Mouse (Mus musculus) kidney, embryonic 15.5 days (tissue): ENCODE data around the gene Slc25a27. TPM values are rescaled to one million over a fixed set of nuclear protein-coding genes. Genes with fewer than 3 reads are reported as not detected.

Experiments
- ATAC-seq: fragments of 200-750 bp; cut with Nextera tagmentation; replicated peaks from 2 replicates; pipeline ENCODE4 v1.8.0; 2017; ENCODE audit warnings: moderate TSS enrichment; ENCODE audit not compliant: low FRiP score
- H3K27ac ChIP-seq: fragments of 300-500 bp; sonication (generic); 2 replicates; pipeline ENCODE4 v1.5.1; 2015; ENCODE audit warnings: mild to moderate bottlenecking, inconsistent platforms
- H3K27me3 ChIP-seq: fragments of 300-500 bp; sonication (generic); 2 replicates; pipeline ENCODE4 v1.6.1; 2015; ENCODE audit warnings: inconsistent platforms
- H3K36me3 ChIP-seq: fragments of 300-500 bp; sonication (generic); 2 replicates; pipeline ENCODE4 v1.6.1; 2015; ENCODE audit warnings: inconsistent platforms
- H3K4me1 ChIP-seq: fragments of 300-500 bp; sonication (generic); 2 replicates; pipeline ENCODE4 v1.6.1; 2015; ENCODE audit warnings: inconsistent platforms
- H3K4me2 ChIP-seq: fragments of 300-500 bp; sonication (generic); 2 replicates; pipeline ENCODE4 v1.6.1; 2015; ENCODE audit warnings: moderate library complexity, mild to moderate bottlenecking, inconsistent platforms
- H3K4me3 ChIP-seq: fragments of 300-500 bp; sonication (generic); replicated peaks from 2 replicates; pipeline ENCODE4 v1.5.1; 2015; ENCODE audit warnings: mild to moderate bottlenecking, inconsistent platforms
- H3K9ac ChIP-seq: fragments of 300-500 bp; sonication (generic); 2 replicates; pipeline ENCODE4 v1.6.1; 2015; ENCODE audit warnings: mild to moderate bottlenecking, inconsistent platforms
- H3K9me3 ChIP-seq: fragments of 300-500 bp; sonication (generic); replicated peaks from 2 replicates; pipeline ENCODE4 v1.6.1; 2016; ENCODE audit warnings: inconsistent platforms
- WGBS: fragments of 180-500 bp; shearing (Covaris S2); methylation state at CpG from one replicate; pipeline ENCODE4 v1.1.7; 2015; ENCODE audit warnings: mixed read lengths; 5-methylcytosine and 5-hydroxymethylcytosine counted together
- polyA plus RNA-seq: library from polyadenylated mRNA; unstranded; fragments of >200 nt; fragmentation: Nextera tagmentation; extraction: Ambion mirVana; gene quantifications from 2 replicates; pipeline ENCODE4 v1.2.1, GENCODE M21; 2015

Gene Slc25a27
- polyA plus RNA-seq, 1 experiment from 2014 or later, result 22.6 TPM

GRCm38 (mm10) chr17:43606704-43607103 lies 60.3 kb downstream of the Slc25a27 start:
- no peak for ATAC-seq
- H3K4me2 ChIP-seq, result no peak overlapping the region
- 17% methylated on average over 3 of the region's 3 CpGs for WGBS

GRCm38 (mm10) chr17:43598706-43599105 lies 68.3 kb downstream of the Slc25a27 start:
- WGBS, result 72% methylated on average over 4 of the region's 4 CpGs
- no peak for ATAC-seq

More at GRCm38 (mm10) chr17:43606704-43607103, 60.3 kb downstream of the Slc25a27 start:
- H3K4me3 ChIP-seq, result no peak overlapping the region
- no peaks in the 10 kb centered on the region for H3K9me3 ChIP-seq
- H3K4me1 ChIP-seq, result no peaks in the 10 kb centered on the region
- H3K27ac ChIP-seq, result no peak overlapping the region
- H3K36me3 ChIP-seq, result peaks cover 11% of the 10 kb centered on the region
- no peaks in the 10 kb centered on the region for H3K27me3 ChIP-seq
- no peak overlapping the region for H3K9ac ChIP-seq

GRCm38 (mm10) chr17:43597742-43598141 lies 69.3 kb downstream of the Slc25a27 start:
- 94% methylated on average over 2 of the region's 2 CpGs for WGBS
- Histone ChIP-seq H3K4me3 (no peak overlapping the region), H3K27ac (no peak overlapping the region)

More at GRCm38 (mm10) chr17:43598706-43599105, 68.3 kb downstream of the Slc25a27 start:
- H3K9me3 ChIP-seq, result no peaks in the 10 kb centered on the region
- no peak overlapping the region for H3K4me2 ChIP-seq
- no peak overlapping the region for H3K27ac ChIP-seq
- no peaks in the 10 kb centered on the region for H3K27me3 ChIP-seq
- no peak overlapping the region for H3K9ac ChIP-seq
- no peaks in the 10 kb centered on the region for H3K4me1 ChIP-seq
- no peak overlapping the region for H3K4me3 ChIP-seq
- H3K36me3 ChIP-seq, result peaks cover 16% of the 10 kb centered on the region; the same call in 1 of the 2 replicates

GRCm38 (mm10) chr17:43592296-43593291 lies 74.4 kb downstream of the Slc25a27 start:
- H3K9ac ChIP-seq, result no peak overlapping the region
- H3K4me3 ChIP-seq, result no peak overlapping the region
- no peaks in the 10 kb centered on the region for H3K9me3 ChIP-seq
- no peaks in the 10 kb centered on the region for H3K4me1 ChIP-seq
- 82% methylated on average over 21 of the region's 21 CpGs for WGBS
- H3K36me3 ChIP-seq, result peaks cover 6% of the 10 kb centered on the region; the same call in 1 of the 2 replicates
- ATAC-seq, result no peak
- no peak overlapping the region for H3K27ac ChIP-seq
- no peaks in the 10 kb centered on the region for H3K27me3 ChIP-seq
- H3K4me2 ChIP-seq, result no peak overlapping the region

More at GRCm38 (mm10) chr17:43597742-43598141, 69.3 kb downstream of the Slc25a27 start:
- peaks cover 12% of the 10 kb centered on the region; the same call in 1 of the 2 replicates for H3K36me3 ChIP-seq
- H3K9me3 ChIP-seq, result no peaks in the 10 kb centered on the region
- no peak for ATAC-seq
- no peak overlapping the region for H3K9ac ChIP-seq
- H3K4me1 ChIP-seq, result no peaks in the 10 kb centered on the region
- no peaks in the 10 kb centered on the region for H3K27me3 ChIP-seq
- no peak overlapping the region for H3K4me2 ChIP-seq

Other genes starting within 250 kb of the Slc25a27 start
- 37.4 TPM in 2 replicates for gene Mep1a, start 164.4 kb downstream of the Slc25a27 start, polyA plus RNA-seq
- gene Ankrd66, start 123.6 kb downstream of the Slc25a27 start, polyA plus RNA-seq, result 0.17 and 0.47 TPM in 2 replicates
- 66.6 and 67.2 TPM in 2 replicates for gene Pla2g7, start 99.1 kb downstream of the Slc25a27 start, polyA plus RNA-seq
- 0.03 TPM in 1 of 2 replicates, not detected in the other for gene Tdrd6, start 36.9 kb downstream of the Slc25a27 start, polyA plus RNA-seq
- 24.8 and 27.3 TPM in 2 replicates for gene Cyp39a1, start 211 bp upstream of the Slc25a27 start, polyA plus RNA-seq
- gene Rcan2, start 134.1 kb upstream of the Slc25a27 start, polyA plus RNA-seq, result 4.5 and 6.8 TPM in 2 replicates